Mouse (Mus musculus) gastrocnemius, adult 8-10 months (tissue): ENCODE measurements around the gene Frmd5. TPM values are rescaled to one million over a fixed set of nuclear protein-coding genes. Genes with fewer than 3 reads are reported as not detected.
A peak's percentile ranks its signal among the peaks of the same experiment; 100 is the strongest.
"Not testable (repeated sequence)": the region's sequence is repeated elsewhere in the genome, so short reads cannot be mapped to it uniquely, and the experiment has no call there.

Source experiments
- DNase-seq, 2 experiments: peaks; one replicate each; pipeline ENCODE4 v3.0.0; 2022; ENCODE audit warnings: low spot score in 2 of 2
- total RNA-seq, 4 experiments: library from RNA; stranded (reverse); gene quantifications; 2 replicates each; pipeline ENCODE4 v1.2.4; 2022

Frmd5 gene
- total RNA-seq, 4 experiments from 2014 or later = 0.25 to 0.48 (median 0.27) TPM; not detected in 1

GRCm38 (mm10) chr2:121582809-121583376 lies 224.0 kb downstream of the Frmd5 start:
- no peak for DNase-seq

- DNase-seq = no peak
Observed at GRCm38 (mm10) chr2:121575741-121576201, 231.1 kb downstream of the Frmd5 start.

- no peak for DNase-seq
Observed at GRCm38 (mm10) chr2:121574066-121574630, 232.7 kb downstream of the Frmd5 start.

GRCm38 (mm10) chr2:121571780-121572179 lies 235.1 kb downstream of the Frmd5 start:
- peak; percentile 41 to 54 for DNase-seq

- DNase-seq = no peak
Observed at GRCm38 (mm10) chr2:121570999-121571655, 235.8 kb downstream of the Frmd5 start.

GRCm38 (mm10) chr2:121570049-121570448 lies 236.8 kb downstream of the Frmd5 start:
- no peak for DNase-seq

GRCm38 (mm10) chr2:121565911-121566310 lies 241.0 kb downstream of the Frmd5 start:
- no peak for DNase-seq

GRCm38 (mm10) chr2:121563117-121563516 lies 243.8 kb downstream of the Frmd5 start:
- no peak for DNase-seq

- DNase-seq = no peak
Observed at GRCm38 (mm10) chr2:121551271-121551670, 255.6 kb downstream of the Frmd5 start.

GRCm38 (mm10) chr2:121549630-121550029 lies 257.3 kb downstream of the Frmd5 start:
- no peak for DNase-seq

GRCm38 (mm10) chr2:121544829-121545228 lies 262.1 kb downstream of the Frmd5 start:
- DNase-seq = no peak

GRCm38 (mm10) chr2:121525056-121525455 lies 281.8 kb downstream of the Frmd5 start:
- DNase-seq = no peak

- DNase-seq = not testable (repeated sequence)
Observed at GRCm38 (mm10) chr2:121522830-121523229, 284.1 kb downstream of the Frmd5 start.

GRCm38 (mm10) chr2:121522006-121522405 lies 284.9 kb downstream of the Frmd5 start:
- DNase-seq = no peak

- not testable (repeated sequence) for DNase-seq
Observed at GRCm38 (mm10) chr2:121518711-121519110, 288.2 kb downstream of the Frmd5 start.

- DNase-seq = no peak
Observed at GRCm38 (mm10) chr2:121518106-121518505, 288.8 kb downstream of the Frmd5 start.

- no peak for DNase-seq
Observed at GRCm38 (mm10) chr2:121514211-121514610, 292.7 kb downstream of the Frmd5 start.

GRCm38 (mm10) chr2:121512991-121513765 lies 293.7 kb downstream of the Frmd5 start:
- not testable (repeated sequence) for DNase-seq

- DNase-seq = no peak
Observed at GRCm38 (mm10) chr2:121511401-121511800, 295.5 kb downstream of the Frmd5 start.

- peak; percentile 36 to 45 for DNase-seq
Observed at GRCm38 (mm10) chr2:121509584-121509983, 297.3 kb downstream of the Frmd5 start.

- DNase-seq = no peak
Observed at GRCm38 (mm10) chr2:121507951-121508330, 298.9 kb downstream of the Frmd5 start.
